Mouse (Mus musculus): ENCODE results near the gene Ankrd13a.

The Ankrd13a gene

GRCm38 (mm10) chr5:114799848-114800247 is 25.4 kb downstream of the Ankrd13a start:
- DNase-seq (ENCODE audit: low read depth, low spot score): no peak

GRCm38 (mm10) chr5:114801049-114801448 is 26.6 kb downstream of the Ankrd13a start:
- no peak for DNase-seq (ENCODE audit: low read depth, low spot score)

GRCm38 (mm10) chr5:114801841-114802240 is 27.4 kb downstream of the Ankrd13a start:
- DNase-seq (ENCODE audit: low read depth, low spot score): no peak

GRCm38 (mm10) chr5:114803231-114803630 is 28.8 kb downstream of the Ankrd13a start:
- DNase-seq (ENCODE audit: low read depth, low spot score): no peak

- DNase-seq (ENCODE audit: low read depth, low spot score): no peak
Observed at GRCm38 (mm10) chr5:114804335-114804734, 29.9 kb downstream of the Ankrd13a start.

- no peak for DNase-seq (ENCODE audit: low read depth, low spot score)
Observed at GRCm38 (mm10) chr5:114804958-114805357, 30.5 kb downstream of the Ankrd13a start.

GRCm38 (mm10) chr5:114805436-114806350 is 31.2 kb downstream of the Ankrd13a start:
- no peak for DNase-seq (ENCODE audit: low read depth, low spot score)

GRCm38 (mm10) chr5:114806636-114807035 is 32.2 kb downstream of the Ankrd13a start:
- no peak for DNase-seq (ENCODE audit: low read depth, low spot score)

GRCm38 (mm10) chr5:114807063-114807462 is 32.6 kb downstream of the Ankrd13a start:
- no peak for DNase-seq (ENCODE audit: low read depth, low spot score)

- DNase-seq (ENCODE audit: low read depth, low spot score): no peak
Observed at GRCm38 (mm10) chr5:114807468-114807867, 33.0 kb downstream of the Ankrd13a start.

GRCm38 (mm10) chr5:114807893-114808292 is 33.4 kb downstream of the Ankrd13a start:
- no peak for DNase-seq (ENCODE audit: low read depth, low spot score)

- no peak for DNase-seq (ENCODE audit: low read depth, low spot score)
Observed at GRCm38 (mm10) chr5:114808385-114808784, 33.9 kb downstream of the Ankrd13a start.

- DNase-seq (ENCODE audit: low read depth, low spot score): no peak
Observed at GRCm38 (mm10) chr5:114809181-114809756, 34.8 kb downstream of the Ankrd13a start.

- DNase-seq (ENCODE audit: low read depth, low spot score): no peak
Observed at GRCm38 (mm10) chr5:114809826-114810225, 35.3 kb downstream of the Ankrd13a start.

GRCm38 (mm10) chr5:114813525-114814181 is 39.2 kb downstream of the Ankrd13a start:
- DNase-seq (ENCODE audit: low read depth, low spot score): peak; percentile 55

GRCm38 (mm10) chr5:114816599-114816998 is 42.1 kb downstream of the Ankrd13a start:
- DNase-seq (ENCODE audit: low read depth, low spot score): no peak

- no peak for DNase-seq (ENCODE audit: low read depth, low spot score)
Observed at GRCm38 (mm10) chr5:114818124-114818523, 43.6 kb downstream of the Ankrd13a start.

- DNase-seq (ENCODE audit: low read depth, low spot score): no peak
Observed at GRCm38 (mm10) chr5:114822796-114823688, 48.6 kb downstream of the Ankrd13a start, which contains the start of gene 1500011B03Rik. 1500011B03Rik (minus strand) TSS chr5:114823468.

- no peak for DNase-seq (ENCODE audit: low read depth, low spot score)
Observed at GRCm38 (mm10) chr5:114824197-114824596, 49.7 kb downstream of the Ankrd13a start.

- no peak for DNase-seq (ENCODE audit: low read depth, low spot score)
Observed at GRCm38 (mm10) chr5:114825978-114826691, 51.7 kb downstream of the Ankrd13a start.

GRCm38 (mm10) chr5:114827427-114827826 is 53.0 kb downstream of the Ankrd13a start:
- peak; percentile 38 for DNase-seq (ENCODE audit: low read depth, low spot score)

All from skeletal muscle tissue, adult 2 months (tissue).